Mouse (Mus musculus): ENCODE results near the gene Bmp3.

The Bmp3 gene

GRCm38 (mm10) chr5:98854264-98854626 is at the start of gene Bmp3:
Gene Bmp3, plus strand, starts transcription at chr5:98854415.
- no peak for DNase-seq

GRCm38 (mm10) chr5:98804761-98805160 is 49.5 kb upstream of the Bmp3 start:
- no peak for DNase-seq

- no peak for DNase-seq
These were observed 47.7 kb upstream of the Bmp3 start for GRCm38 (mm10) chr5:98806492-98806891.

GRCm38 (mm10) chr5:98807022-98807421 is 47.2 kb upstream of the Bmp3 start:
- no peak for DNase-seq

- DNase-seq, result no peak
These were observed 46.3 kb upstream of the Bmp3 start for GRCm38 (mm10) chr5:98807953-98808352.

GRCm38 (mm10) chr5:98812380-98812779 is 41.8 kb upstream of the Bmp3 start:
- DNase-seq, result no peak

GRCm38 (mm10) chr5:98815269-98815668 is 38.9 kb upstream of the Bmp3 start:
- DNase-seq, result no peak

- DNase-seq, result no peak
These were observed 20.5 kb upstream of the Bmp3 start for GRCm38 (mm10) chr5:98833760-98834159.

GRCm38 (mm10) chr5:98834300-98834699 is 19.9 kb upstream of the Bmp3 start:
- DNase-seq, result no peak

- no peak for DNase-seq
These were observed 11.5 kb upstream of the Bmp3 start for GRCm38 (mm10) chr5:98842600-98843310.

GRCm38 (mm10) chr5:98844664-98845063 is 9.6 kb upstream of the Bmp3 start:
- no peak for DNase-seq

GRCm38 (mm10) chr5:98854627-98855564 is 681 bp downstream of the Bmp3 start:
- DNase-seq, result no peak

GRCm38 (mm10) chr5:98855741-98856140 is 1.5 kb downstream of the Bmp3 start:
- DNase-seq, result no peak

- no peak for DNase-seq
These were observed 2.1 kb downstream of the Bmp3 start for GRCm38 (mm10) chr5:98856356-98856755.

GRCm38 (mm10) chr5:98863891-98864290 is 9.7 kb downstream of the Bmp3 start:
- DNase-seq, result no peak

GRCm38 (mm10) chr5:98865146-98865545 is 10.9 kb downstream of the Bmp3 start:
- DNase-seq, result no peak

- no peak for DNase-seq
These were observed 21.8 kb downstream of the Bmp3 start for GRCm38 (mm10) chr5:98876056-98876455.

- DNase-seq, result no peak
These were observed 24.7 kb downstream of the Bmp3 start for GRCm38 (mm10) chr5:98878891-98879290.

- DNase-seq, result no peak
These were observed 27.9 kb downstream of the Bmp3 start for GRCm38 (mm10) chr5:98882096-98882495.

GRCm38 (mm10) chr5:98890544-98891050 is 36.4 kb downstream of the Bmp3 start:
- DNase-seq, result no peak

- no peak for DNase-seq
These were observed 40.1 kb downstream of the Bmp3 start for GRCm38 (mm10) chr5:98894281-98894680.

- DNase-seq, result no peak
These were observed 43.7 kb downstream of the Bmp3 start for GRCm38 (mm10) chr5:98897946-98898345.

GRCm38 (mm10) chr5:98900926-98901325 is 46.7 kb downstream of the Bmp3 start:
- DNase-seq, result no peak

GRCm38 (mm10) chr5:98902339-98902738 is 48.1 kb downstream of the Bmp3 start:
- DNase-seq, result no peak

Measured in spleen, adult 18-20 months (tissue).